Mouse (Mus musculus) liver, adult (tissue): ENCODE data around the gene Ttc30a1.

ENCODE experiments used
- GATA4 ChIP-seq: IDR thresholded peaks from 2 replicates; pipeline ENCODE4 v1.6.1; 2014; ENCODE audit warnings: mild to moderate bottlenecking, low read length; ENCODE audit not compliant: insufficient replicate concordance

Gene Ttc30a1

GRCm38 (mm10) chr2:75959850-75960365 is 21.9 kb downstream of the Ttc30a1 start:
- no peak for TF ChIP-seq GATA4

GRCm38 (mm10) chr2:75959183-75959849 is 22.5 kb downstream of the Ttc30a1 start:
- no peak for TF ChIP-seq GATA4

GRCm38 (mm10) chr2:75955709-75956108 is 26.1 kb downstream of the Ttc30a1 start:
- no peak for TF ChIP-seq GATA4

GRCm38 (mm10) chr2:75953320-75953719 is 28.4 kb downstream of the Ttc30a1 start:
- no peak for TF ChIP-seq GATA4

GRCm38 (mm10) chr2:75950685-75951084 is 31.1 kb downstream of the Ttc30a1 start:
- no peak for TF ChIP-seq GATA4

GRCm38 (mm10) chr2:75938117-75939063 is 43.4 kb downstream of the Ttc30a1 start, which contains the start of gene Ttc30b:
TSS of gene Ttc30b (minus strand) at chr2:75938585.
- TF ChIP-seq GATA4: no peak

- TF ChIP-seq GATA4: no peak
Observed at GRCm38 (mm10) chr2:75933541-75933940, 48.2 kb downstream of the Ttc30a1 start.

GRCm38 (mm10) chr2:75930941-75931340 is 50.8 kb downstream of the Ttc30a1 start:
- no peak for TF ChIP-seq GATA4

- TF ChIP-seq GATA4: no peak
Observed at GRCm38 (mm10) chr2:75929786-75930444, 51.9 kb downstream of the Ttc30a1 start.

GRCm38 (mm10) chr2:75929141-75929540 is 52.6 kb downstream of the Ttc30a1 start:
- no peak for TF ChIP-seq GATA4
